Mouse (Mus musculus) heart, adult 2 months (tissue): Measurements from ENCODE around the gene Ift81. TPM values are rescaled to one million over a fixed set of nuclear protein-coding genes. Genes with fewer than 3 reads are reported as not detected.

Experiments
- DNase-seq, 2 experiments: peaks; one replicate each; pipeline ENCODE4 v3.0.0; 2021
- H3K27ac ChIP-seq: fragments of 200-600 bp; 2 replicates; pipeline ENCODE4 v1.8.1; 2022
- H3K27me3 ChIP-seq: fragments of 200-500 bp; 2 replicates; pipeline ENCODE4 v1.6.1; 2012; ENCODE audit warnings: mild to moderate bottlenecking, low read length, inconsistent platforms, mixed read lengths; ENCODE audit not compliant: control insufficient read depth, insufficient read depth
- H3K36me3 ChIP-seq: fragments of 200-500 bp; 2 replicates; pipeline ENCODE4 v1.6.1; 2012; ENCODE audit warnings: low read length, inconsistent platforms; ENCODE audit not compliant: control insufficient read depth, insufficient read depth
- H3K4me1 ChIP-seq: fragments of 200-500 bp; 2 replicates; pipeline ENCODE4 v1.6.1; 2011; ENCODE audit warnings: low read length; ENCODE audit not compliant: control insufficient read depth, insufficient read depth
- H3K4me3 ChIP-seq: fragments of 200-600 bp; 2 replicates; pipeline ENCODE4 v1.8.1; 2022
- H3K79me2 ChIP-seq: fragments of 200-500 bp; replicated peaks from 2 replicates; pipeline ENCODE4 v1.6.1; 2012; ENCODE audit warnings: mild to moderate bottlenecking, inconsistent platforms, low read length, moderate library complexity, mixed read lengths; ENCODE audit not compliant: control insufficient read depth, insufficient read depth
- H3K9ac ChIP-seq: fragments of 200-500 bp; 2 replicates; pipeline ENCODE4 v1.6.1; 2012; ENCODE audit warnings: low read depth, mild to moderate bottlenecking, control low read depth, inconsistent platforms, low read length, mixed read lengths
- CTCF ChIP-seq: fragments of 200-600 bp; IDR thresholded peaks from 2 replicates; pipeline ENCODE4 v1.8.1; 2022; ENCODE audit warnings: antibody characterized with exemption, mild to moderate bottlenecking, moderate library complexity
- EP300 ChIP-seq: fragments of 200-500 bp; IDR thresholded peaks from 2 replicates; pipeline ENCODE4 v1.6.1; 2011; ENCODE audit warnings: low read depth, low read length, control low read depth; ENCODE audit not compliant: insufficient read depth
- POLR2A ChIP-seq: fragments of 200-500 bp; IDR thresholded peaks from 2 replicates; pipeline ENCODE4 v1.6.1; 2011; ENCODE audit warnings: mild to moderate bottlenecking, low read depth, low read length, control low read depth; ENCODE audit not compliant: insufficient read depth
- WGBS: fragments of 180-500 bp; shearing (Covaris S2); methylation state at CpG from one replicate; pipeline ENCODE4 v1.1.7; 2018; 5-methylcytosine and 5-hydroxymethylcytosine counted together
- intact Hi-C: fragments of 180-260 bp; cut with DNase I; formaldehyde crosslinking; loops from one replicate; pipeline ENCODE4 v1.15.1; 2025
- polyA plus RNA-seq: library from polyadenylated mRNA; depleted of rRNA; stranded (reverse); fragments of >200 nt; gene quantifications from 2 replicates; pipeline ENCODE4 v1.2.3, GENCODE M21; 2012
- total RNA-seq, 2 experiments: library from RNA; stranded (reverse); gene quantifications; 2 replicates each; pipeline ENCODE4 v1.2.3; 2021

Gene Ift81
- total and polyA plus RNA-seq, 3 experiments: 11.4 to 97.0 (median 78.1) TPM

DNA sequence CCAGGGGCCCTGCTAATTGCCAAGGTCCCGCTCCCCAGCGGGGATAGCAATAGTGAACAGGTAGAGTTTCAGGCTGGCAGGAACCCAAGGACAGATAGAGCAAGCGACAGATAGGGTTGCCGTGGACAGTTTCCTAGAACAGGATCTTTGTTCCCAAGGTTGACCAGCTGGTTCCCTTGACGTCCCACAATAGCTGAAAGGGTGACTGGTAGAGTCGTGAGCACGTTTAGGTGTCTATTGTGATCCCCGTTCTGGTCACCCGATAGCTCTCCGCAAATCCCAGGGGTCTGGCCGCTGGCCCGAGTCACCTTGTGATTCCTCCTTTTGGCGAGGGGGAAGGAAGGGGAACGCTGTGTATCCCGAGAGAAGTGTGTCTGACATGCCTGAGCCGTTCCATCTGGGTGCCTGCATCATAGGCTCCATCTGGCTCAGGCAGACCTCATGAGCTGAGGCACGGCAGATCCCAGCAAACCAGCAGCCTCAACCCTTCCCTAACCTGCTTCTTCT, 103.6 kb downstream of the Ift81 start:
- Histone ChIP-seq H3K4me1 (peaks cover 13% of the 10 kb centered on the region), H3K27ac (peak overlapping the region; percentile 93), H3K27me3 (no peaks in the 10 kb centered on the region), H3K36me3 (no peaks in the 10 kb centered on the region), H3K9ac (peak overlapping the region; percentile 41; the same call in 1 of the 2 replicates), H3K79me2 (no peaks in the 10 kb centered on the region), H3K4me3 (no peak overlapping the region)
- peak; percentile 79 to 85 for DNase-seq
- intact Hi-C loops: loop anchor here (2.0 kb wide), 1 partner anchor 14 kb away; no protein-coding TSS in a partner anchor
- peak; percentile 100 for TF ChIP-seq EP300
- peak; percentile 59 for TF ChIP-seq POLR2A
- no peak for TF ChIP-seq CTCF
- WGBS: 41% methylated on average over 17 of the region's 17 CpGs

DNA sequence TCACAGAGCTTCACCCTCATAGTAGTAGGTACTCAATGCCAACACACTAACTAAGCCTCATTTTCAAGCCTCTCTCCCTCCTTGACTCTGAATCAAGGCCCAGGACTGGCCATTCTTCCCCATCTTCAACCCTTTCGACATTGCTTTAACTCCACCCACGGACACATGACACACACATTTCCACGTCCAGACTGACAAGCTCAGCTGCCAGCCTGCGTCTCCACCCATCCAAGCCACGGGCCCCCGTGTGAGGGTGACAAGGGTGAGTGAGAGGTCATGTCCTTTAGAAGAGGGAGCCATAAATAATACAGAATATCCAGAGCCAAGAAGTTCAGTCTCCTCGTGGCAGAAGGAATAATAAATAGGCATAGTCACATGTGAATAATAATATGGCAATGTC, 104.7 kb downstream of the Ift81 start:
- TF ChIP-seq EP300: peak; percentile 92
- no peak for TF ChIP-seq POLR2A
- no peak for TF ChIP-seq CTCF
- DNase-seq: peak; percentile 58 to 83
- peak overlapping the region; percentile 93 for H3K27ac ChIP-seq
- peak overlapping the region; percentile 17; the same call in 1 of the 2 replicates for H3K9ac ChIP-seq
- intact Hi-C loops: loop anchor here (2.0 kb wide), 1 partner anchor 15 kb away; no protein-coding TSS in a partner anchor
- peaks cover 13% of the 10 kb centered on the region for H3K4me1 ChIP-seq
- H3K36me3 ChIP-seq: no peaks in the 10 kb centered on the region
- WGBS: 29% methylated on average over 7 of the region's 7 CpGs
- H3K27me3 ChIP-seq: no peaks in the 10 kb centered on the region
- H3K4me3 ChIP-seq: no peak overlapping the region
- no peaks in the 10 kb centered on the region for H3K79me2 ChIP-seq

DNA sequence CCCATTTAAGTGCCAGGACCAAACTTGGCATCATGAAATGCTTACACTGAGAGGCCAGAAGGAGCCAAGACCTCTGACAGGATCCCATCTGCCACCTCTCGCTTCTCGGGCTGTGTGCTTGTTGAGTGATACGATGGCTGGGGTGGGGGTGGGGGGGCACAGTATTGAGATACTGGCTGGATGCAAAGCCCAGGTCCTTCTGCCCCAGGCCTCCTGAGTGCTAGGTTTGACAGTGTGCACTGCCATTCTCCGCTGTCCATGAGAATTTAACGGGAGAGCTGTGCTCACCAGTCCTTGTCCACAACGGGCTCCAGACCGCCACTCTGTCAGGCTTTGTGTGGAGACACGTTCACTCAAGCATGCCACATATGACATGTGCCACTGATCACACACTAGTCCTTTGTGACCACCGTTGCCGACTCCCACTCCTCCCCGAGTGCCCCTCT, 105.4 kb downstream of the Ift81 start:
- intact Hi-C loops: no loop called here
- peak overlapping the region; percentile 14 for H3K9ac ChIP-seq
- peak; percentile 64; the same call in 1 of the 2 replicates for TF ChIP-seq POLR2A
- TF ChIP-seq CTCF: no peak
- 0 out of 2 replicates have a peak, but pooled peaks have one; percentile 35 for TF ChIP-seq EP300
- H3K27me3 ChIP-seq: no peaks in the 10 kb centered on the region
- H3K4me3 ChIP-seq: no peak overlapping the region
- no peaks in the 10 kb centered on the region for H3K79me2 ChIP-seq
- no peaks in the 10 kb centered on the region for H3K36me3 ChIP-seq
- peak; percentile 40 to 44 for DNase-seq
- 64% methylated on average over 11 of the region's 11 CpGs for WGBS
- peaks cover 8% of the 10 kb centered on the region for H3K4me1 ChIP-seq
- H3K27ac ChIP-seq: peak overlapping the region; percentile 93

DNA sequence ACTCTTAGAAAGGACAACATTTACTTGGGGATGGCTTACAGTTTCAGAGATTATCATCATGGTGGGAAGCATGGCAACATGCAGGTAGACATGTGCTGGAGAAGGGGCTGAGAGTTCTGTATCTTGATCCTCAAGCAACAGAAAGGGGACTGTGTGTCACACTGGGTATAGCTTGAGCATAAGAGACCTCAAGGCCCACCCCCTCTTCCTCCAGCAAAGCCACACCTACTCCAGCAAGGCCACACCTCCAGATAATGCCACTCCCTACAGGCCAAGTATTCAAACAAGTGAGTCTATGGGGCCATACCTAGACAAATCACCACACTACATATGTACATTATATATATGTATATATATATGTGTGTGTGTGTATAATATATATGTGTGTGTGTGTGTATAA, 106.9 kb downstream of the Ift81 start:
- Histone ChIP-seq H3K27me3 (no peaks in the 10 kb centered on the region), H3K27ac (no peak overlapping the region), H3K36me3 (no peaks in the 10 kb centered on the region; the same call in 1 of the 2 replicates), H3K4me3 (no peak overlapping the region), H3K9ac (no peak overlapping the region), H3K4me1 (peaks cover 7% of the 10 kb centered on the region), H3K79me2 (no peaks in the 10 kb centered on the region)
- no peak for TF ChIP-seq POLR2A
- TF ChIP-seq EP300: no peak
- no peak for TF ChIP-seq CTCF
- intact Hi-C loops: no loop called here
- DNase-seq: no peak

DNA sequence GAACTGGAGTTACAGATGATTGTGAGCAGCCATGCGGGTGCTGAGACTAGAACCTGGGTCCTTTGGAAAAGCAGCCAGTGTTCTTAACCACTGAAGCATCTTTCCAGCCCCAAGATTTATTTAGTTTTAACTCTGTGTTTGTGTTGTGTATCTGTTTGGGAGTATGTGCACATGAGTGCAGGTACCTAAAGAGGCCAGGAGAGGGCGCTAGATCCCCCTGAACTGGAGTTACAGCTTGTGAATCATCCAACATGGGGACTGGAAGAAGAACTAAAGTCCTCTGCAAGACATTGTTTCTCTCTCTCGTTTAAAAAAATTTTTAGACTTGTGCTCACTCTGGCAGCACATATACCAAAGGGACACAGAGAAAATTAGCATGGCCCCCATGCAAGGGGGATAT, 107.9 kb downstream of the Ift81 start:
- Histone ChIP-seq H3K36me3 (no peaks in the 10 kb centered on the region; the same call in 1 of the 2 replicates), H3K27ac (no peak overlapping the region), H3K9ac (no peak overlapping the region), H3K4me1 (peaks cover 5% of the 10 kb centered on the region), H3K4me3 (no peak overlapping the region), H3K79me2 (0 out of 2 replicates have a peak, but pooled peaks cover under 1% of the 10 kb centered on the region), H3K27me3 (no peaks in the 10 kb centered on the region)
- WGBS: 86% methylated on average over 3 of the region's 3 CpGs
- intact Hi-C loops: no loop called here
- no peak for DNase-seq
- TF ChIP-seq CTCF (peak; percentile 50), EP300 (no peak), POLR2A (no peak)

DNA sequence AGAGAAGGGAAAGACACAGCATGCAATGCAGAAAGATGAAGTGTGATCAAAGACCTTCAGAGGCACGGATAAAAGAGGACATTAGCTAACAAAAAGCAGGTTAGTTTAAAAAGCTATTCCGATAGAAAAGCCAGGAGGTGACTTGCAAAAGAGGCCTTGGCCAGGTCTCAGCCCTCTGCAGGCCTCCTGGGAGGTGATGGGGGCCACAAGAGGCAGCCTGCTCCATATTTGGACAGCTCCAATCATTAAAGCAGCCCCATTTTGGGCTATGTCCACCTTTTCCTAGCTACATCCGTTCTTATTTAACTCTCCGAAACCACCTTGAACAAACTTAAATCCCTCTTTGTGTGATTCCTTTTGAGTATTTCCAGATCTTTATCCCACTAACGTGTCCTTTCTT, 108.8 kb downstream of the Ift81 start:
- no peak for DNase-seq
- TF ChIP-seq CTCF (no peak), POLR2A (no peak), EP300 (no peak)
- WGBS: 80% methylated on average over 5 of the region's 5 CpGs
- 0 out of 2 replicates have a peak, but pooled peaks cover 1% of the 10 kb centered on the region for H3K79me2 ChIP-seq
- H3K36me3 ChIP-seq: no peaks in the 10 kb centered on the region; the same call in 1 of the 2 replicates
- no peak overlapping the region for H3K9ac ChIP-seq
- intact Hi-C loops: no loop called here
- H3K27me3 ChIP-seq: no peaks in the 10 kb centered on the region
- peaks cover 2% of the 10 kb centered on the region for H3K4me1 ChIP-seq
- H3K4me3 ChIP-seq: no peak overlapping the region
- H3K27ac ChIP-seq: no peak overlapping the region; the same call in 1 of the 2 replicates
